Mouse (Mus musculus) kidney, adult 2 months (tissue): ENCODE measurements around the gene Wdr89.

Experiments used
- CTCF ChIP-seq: fragments of 200-500 bp; conservative IDR thresholded peaks from 2 replicates; pipeline ENCODE4 v1.5.1; 2011; ENCODE audit warnings: low read depth, mild to moderate bottlenecking, control low read depth, low read length, moderate library complexity, mixed read lengths; ENCODE audit not compliant: insufficient read depth, insufficient read length
- POLR2A ChIP-seq: fragments of 200-500 bp; IDR thresholded peaks from one replicate; pipeline ENCODE4 v1.6.1; 2011; ENCODE audit warnings: low read depth, low read length, control low read depth

GRCm38 (mm10) chr12:75689003-75689402 is 19.7 kb upstream of the Wdr89 start:
- no peak for TF ChIP-seq CTCF
- TF ChIP-seq POLR2A = no peak
